Mouse (Mus musculus) liver, postnatal 0 days (tissue): ENCODE measurements at regions not wholly inside any gene's neighbourhood (a gene's known extent, or its start where the extent isn't known, plus 50 kb on each side); places are given as distances from the start of the nearest gene placed in this dataset.

Experiments
- CTCF ChIP-seq: sonication (generic); IDR thresholded peaks from 2 replicates; pipeline ENCODE4 v1.5.1; 2016; ENCODE audit warnings: antibody characterized with exemption, low read depth
- EP300 ChIP-seq: IDR thresholded peaks from 2 replicates; pipeline ENCODE4 v1.6.1; 2016; ENCODE audit warnings: antibody characterized with exemption, low read depth, mild to moderate bottlenecking

DNA sequence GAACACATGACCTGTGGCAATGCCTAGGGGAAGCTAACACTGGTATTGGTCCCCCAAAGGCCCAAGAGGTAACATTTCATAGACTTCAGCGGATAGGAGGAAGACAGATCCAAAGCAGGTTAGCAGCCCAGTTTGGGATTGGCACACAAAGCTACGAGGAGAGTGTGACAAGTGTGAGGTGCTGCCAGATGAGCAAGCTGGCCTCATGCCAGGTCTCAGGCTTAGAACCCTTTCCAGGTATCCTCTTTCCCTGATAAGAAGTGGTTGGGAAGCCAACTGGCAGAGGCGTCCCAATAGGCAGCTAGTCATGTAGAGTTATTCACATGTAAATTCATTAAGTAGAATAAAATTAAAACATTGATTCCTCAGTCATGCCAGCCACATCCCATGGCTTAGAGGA lies 112.3 kb upstream of the Ntm start:
- TF ChIP-seq CTCF: no peak
- no peak for TF ChIP-seq EP300
